Mouse (Mus musculus) olfactory bulb, adult 2 months (tissue): ENCODE measurements around the gene Cib1.

Source experiments
- CTCF ChIP-seq: fragments of 200-500 bp; IDR thresholded peaks from 2 replicates; pipeline ENCODE4 v1.5.1; 2012; ENCODE audit warnings: low read depth, mild to moderate bottlenecking, low read length, moderate library complexity; ENCODE audit not compliant: insufficient read depth
- POLR2A ChIP-seq: fragments of 200-500 bp; IDR thresholded peaks from 2 replicates; pipeline ENCODE4 v1.6.1; 2012; ENCODE audit warnings: mild to moderate bottlenecking, low read depth, low read length, moderate library complexity; ENCODE audit not compliant: insufficient read depth

DNA sequence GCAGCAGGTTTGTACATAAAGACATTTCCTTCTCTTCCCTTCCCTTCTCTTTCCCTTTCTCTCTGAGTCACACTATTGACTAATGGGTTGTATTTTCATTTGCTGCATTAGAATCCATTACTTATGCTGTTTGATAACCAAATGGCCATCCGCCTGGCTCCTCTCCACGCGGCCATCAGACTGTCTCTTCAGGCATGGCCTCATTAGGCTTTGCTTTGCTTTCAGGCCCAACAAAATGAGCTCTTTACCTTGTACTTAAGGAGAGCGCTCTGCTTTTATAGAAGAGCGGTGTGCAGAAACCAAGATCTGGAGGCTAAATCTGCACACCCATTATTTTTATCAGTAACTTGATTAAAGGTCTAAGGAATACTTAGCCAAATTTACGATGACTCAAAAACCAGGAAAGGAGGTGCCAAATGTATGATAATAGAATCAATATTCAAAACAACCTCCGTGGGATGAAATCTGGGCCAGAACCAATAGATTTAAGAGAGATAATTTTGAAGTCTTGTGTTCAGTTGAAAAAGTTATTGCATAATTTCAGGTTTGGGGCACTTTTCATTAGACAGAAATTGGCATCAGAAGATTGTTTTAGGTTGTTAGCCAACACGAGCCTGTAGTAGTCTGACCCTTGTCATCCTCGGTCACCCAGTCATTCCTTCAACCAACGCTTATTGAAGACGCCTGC is 36.9 kb downstream of the Cib1 start:
- TF ChIP-seq CTCF (no peak), POLR2A (no peak)
